In genomic region chr3:108117465-108117864, GRCm38 (mm10) we compare ENCODE assay signal across 34 mouse cellular contexts. TPM values are rescaled to one million over a fixed set of nuclear protein-coding genes. Genes with fewer than 3 reads are reported as not detected.
"Had no signal": no experiment of that assay in that cellular context is flagged by ENCODE, and none has a peak within 500 bp of the region (broad histone marks: within the 10 kb centered on the region; RNA-seq: fewer than 3 reads in every experiment).

No protein-coding gene starts in this region.

- H3K27ac ChIP-seq: heart, adult 2 months; heart, embryonic 10.5 days; heart, embryonic 13.5 days; heart, embryonic 15.5 days; hindbrain, embryonic 10.5 days; hindbrain, embryonic 12.5 days; hindbrain, embryonic 13.5 days; hindbrain, embryonic 14.5 days; hindbrain, embryonic 15.5 days; hindbrain, postnatal 0 days; intestine, embryonic 15.5 days; kidney, embryonic 15.5 days; kidney, postnatal 0 days; layer of hippocampus, adult 2 months; left cerebral cortex, adult 2 months had no signal

- DNase-seq: heart, adult 2 months; heart, postnatal 10 days; heart, postnatal 14 days; heart, postnatal 36 days; heart, postnatal 4 days; kidney, adult 11 months; kidney, adult 18-20 months; kidney, adult 2 months; kidney, adult 8-10 months; kidney, adult 9 months; kidney, postnatal 10 days; kidney, postnatal 14 days; kidney, postnatal 25 days; kidney, postnatal 36 days; kidney, postnatal 4 days; layer of hippocampus, postnatal 36 days had no signal

- H3K4me2 ChIP-seq: heart, embryonic 12.5 days; heart, embryonic 13.5 days; heart, embryonic 15.5 days; hindbrain, embryonic 12.5 days; hindbrain, embryonic 13.5 days; hindbrain, embryonic 14.5 days; hindbrain, embryonic 15.5 days; intestine, embryonic 15.5 days; kidney, embryonic 15.5 days had no signal

- H3K9me3 ChIP-seq: heart, embryonic 10.5 days; heart, embryonic 12.5 days; heart, embryonic 13.5 days; heart, embryonic 15.5 days; hindbrain, embryonic 10.5 days; hindbrain, embryonic 12.5 days; hindbrain, embryonic 13.5 days; hindbrain, embryonic 15.5 days; intestine, embryonic 15.5 days; kidney, embryonic 15.5 days had no signal

- H3K9ac ChIP-seq: heart, embryonic 12.5 days; heart, embryonic 13.5 days; heart, embryonic 15.5 days; hindbrain, embryonic 12.5 days; hindbrain, embryonic 13.5 days; hindbrain, embryonic 14.5 days; hindbrain, embryonic 15.5 days; intestine, embryonic 15.5 days; kidney, embryonic 15.5 days had no signal

- H3K4me3 ChIP-seq: heart, adult 2 months; heart, embryonic 10.5 days; heart, embryonic 12.5 days; heart, embryonic 13.5 days; heart, embryonic 15.5 days; hindbrain, embryonic 10.5 days; hindbrain, embryonic 12.5 days; hindbrain, embryonic 13.5 days; hindbrain, embryonic 15.5 days; intestine, embryonic 15.5 days; kidney, embryonic 15.5 days; layer of hippocampus, adult 2 months; left cerebral cortex, adult 2 months had no signal

- ATAC-seq: hindbrain, embryonic 16.5 days; hindbrain, postnatal 0 days; inflammation-experienced regulatory T-cells, adult 6 months; intestine, embryonic 15.5 days; intestine, postnatal 0 days had no signal

- H3K4me1 ChIP-seq: heart, embryonic 13.5 days; heart, embryonic 15.5 days; hindbrain, embryonic 10.5 days; hindbrain, embryonic 12.5 days; hindbrain, embryonic 13.5 days; hindbrain, embryonic 15.5 days; intestine, embryonic 15.5 days; kidney, embryonic 15.5 days had no signal

- H3K27me3 ChIP-seq: heart, embryonic 12.5 days; heart, embryonic 13.5 days; heart, embryonic 15.5 days; hindbrain, embryonic 12.5 days; hindbrain, embryonic 13.5 days; hindbrain, embryonic 15.5 days; intestine, embryonic 15.5 days; kidney, embryonic 15.5 days had no signal

RNA-seq across cellular contexts. Expression of gene Gnat2, which starts 24.9 kb away (rescaled TPM):
- polyA plus RNA-seq: heart, adult 2 months; inflammation-experienced regulatory T-cells, adult 6 months had no signal

RNA-seq across cellular contexts. Expression of gene Gpr61, which starts 37.2 kb away (rescaled TPM):
- polyA plus RNA-seq: heart, embryonic 13.5 days; inflammation-experienced regulatory T-cells, adult 6 months; kidney, adult 2 months; kidney, postnatal 0 days had no signal
